Mouse (Mus musculus): ENCODE measurements at regions not wholly inside any gene's neighbourhood (a gene's known extent, or its start where the extent isn't known, plus 50 kb on each side); places are given as distances from the start of the nearest gene placed in this dataset.
"Not testable (repeated sequence)": the region's sequence is repeated elsewhere in the genome, so short reads cannot be mapped to it uniquely, and the experiment has no call there.

GRCm38 (mm10) chr8:57052661-57053060 lies 268.1 kb upstream of the Hand2 start:
- 78% methylated on average over 4 of the region's 4 CpGs for WGBS
- Histone ChIP-seq H3K27me3 (replicated peaks) (no peaks in the 10 kb centered on the region), H3K4me3 (no peak overlapping the region), H3K9me3 (no peaks in the 10 kb centered on the region; the same call in 1 of the 2 replicates), H3K4me2 (no peak overlapping the region), H3K36me3 (no peaks in the 10 kb centered on the region), H3K27ac (replicated peaks) (no peak overlapping the region), H3K9ac (no peak overlapping the region), H3K4me1 (no peaks in the 10 kb centered on the region)
- no peak for ATAC-seq (ENCODE audit: extremely low read depth, insufficient number of reproducible peaks, low FRiP score, low TSS enrichment)

GRCm38 (mm10) chr8:57076995-57077394 lies 243.8 kb upstream of the Hand2 start:
- H3K27me3 ChIP-seq (replicated peaks), result no peaks in the 10 kb centered on the region
- WGBS, result 86% methylated on average over 8 of the region's 8 CpGs
- H3K9me3 ChIP-seq, result no peaks in the 10 kb centered on the region
- no peak overlapping the region for H3K27ac ChIP-seq (replicated peaks)
- no peak overlapping the region for H3K4me2 ChIP-seq
- H3K4me1 ChIP-seq, result no peaks in the 10 kb centered on the region
- no peak for ATAC-seq (ENCODE audit: extremely low read depth, insufficient number of reproducible peaks, low FRiP score, low TSS enrichment)
- no peak overlapping the region for H3K4me3 ChIP-seq
- H3K36me3 ChIP-seq, result no peaks in the 10 kb centered on the region
- no peak overlapping the region for H3K9ac ChIP-seq

DNA sequence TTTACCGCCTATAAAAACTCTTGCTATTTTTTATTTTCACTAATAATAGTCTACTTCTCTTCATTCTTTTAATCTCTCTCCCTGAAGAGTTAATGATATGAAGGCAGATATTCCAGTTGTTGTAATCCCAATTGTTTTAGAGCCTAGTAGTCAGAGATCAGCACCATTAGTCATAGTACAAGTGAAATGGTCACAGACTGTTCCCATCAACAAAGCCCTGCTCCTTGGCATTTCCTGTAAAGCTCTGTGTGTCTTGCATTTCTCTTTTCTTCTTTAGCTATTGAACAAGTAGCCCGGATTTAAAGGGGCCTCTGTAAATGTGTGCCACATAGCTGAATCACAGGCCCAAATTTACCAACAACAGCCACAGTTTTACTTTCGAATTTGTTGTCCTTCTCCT lies 234.0 kb upstream of the Hand2 start:
- no peaks in the 10 kb centered on the region for H3K36me3 ChIP-seq
- no peak overlapping the region for H3K4me2 ChIP-seq

DNA sequence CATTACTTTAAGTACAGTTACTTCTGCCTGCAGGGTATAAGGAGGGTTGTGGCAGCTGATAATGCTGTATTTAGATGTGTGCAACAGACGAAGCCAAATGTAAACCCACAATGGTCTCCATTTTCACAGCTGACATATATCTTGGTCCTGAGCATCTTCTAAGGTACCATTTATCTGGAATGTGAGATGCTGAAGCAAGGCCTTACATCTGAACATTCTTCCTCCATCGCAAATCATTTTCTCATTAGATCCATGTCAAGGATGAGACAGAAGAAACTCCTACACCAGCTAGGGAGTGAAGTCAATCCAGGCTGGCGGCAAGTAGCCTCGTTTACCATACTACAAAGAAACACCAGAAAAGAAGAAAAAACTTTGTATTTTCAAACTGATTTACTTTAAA lies 228.4 kb upstream of the Hand2 start:
- no peak overlapping the region for H3K9ac ChIP-seq
- H3K4me2 ChIP-seq, result no peak overlapping the region
- H3K27me3 ChIP-seq (replicated peaks), result no peaks in the 10 kb centered on the region
- H3K36me3 ChIP-seq, result no peaks in the 10 kb centered on the region
- H3K4me3 ChIP-seq, result no peak overlapping the region
- WGBS, result 80% methylated on average over 4 of the region's 4 CpGs
- no peak for ATAC-seq (ENCODE audit: extremely low read depth, insufficient number of reproducible peaks, low FRiP score, low TSS enrichment)
- no peak overlapping the region for H3K27ac ChIP-seq (replicated peaks)
- H3K9me3 ChIP-seq, result no peaks in the 10 kb centered on the region
- no peaks in the 10 kb centered on the region for H3K4me1 ChIP-seq

More for the DNA sequence above, 234.0 kb upstream of the Hand2 start:
- Histone ChIP-seq H3K27me3 (replicated peaks) (no peaks in the 10 kb centered on the region), H3K9ac (no peak overlapping the region), H3K4me1 (no peaks in the 10 kb centered on the region), H3K9me3 (no peaks in the 10 kb centered on the region), H3K4me3 (no peak overlapping the region), H3K27ac (replicated peaks) (no peak overlapping the region)
- 71% methylated on average over 3 of the region's 3 CpGs for WGBS
- ATAC-seq (ENCODE audit: extremely low read depth, insufficient number of reproducible peaks, low FRiP score, low TSS enrichment), result no peak

DNA sequence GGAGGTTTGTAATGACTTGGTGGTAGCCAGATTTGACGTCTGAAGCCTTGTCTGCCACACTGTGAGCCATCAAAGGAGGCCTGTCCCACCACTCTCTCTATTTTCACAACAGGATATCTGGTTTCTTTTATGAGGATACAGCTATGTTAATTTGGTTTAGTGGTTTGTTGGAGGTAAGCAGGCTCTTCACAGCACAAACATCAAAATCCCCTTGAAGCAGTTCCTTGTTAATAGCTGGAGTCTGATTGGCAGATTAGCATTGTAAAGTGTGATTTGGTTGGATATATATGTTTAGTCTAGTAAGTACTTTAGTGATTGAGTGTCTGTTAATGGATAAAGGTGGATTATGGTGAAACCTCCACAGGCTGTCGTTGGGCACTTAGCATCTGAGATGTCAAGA lies 225.6 kb upstream of the Hand2 start:
- no peaks in the 10 kb centered on the region for H3K27me3 ChIP-seq (replicated peaks)
- H3K36me3 ChIP-seq, result no peaks in the 10 kb centered on the region
- H3K9me3 ChIP-seq, result no peaks in the 10 kb centered on the region
- no peaks in the 10 kb centered on the region for H3K4me1 ChIP-seq
- no peak overlapping the region for H3K27ac ChIP-seq (replicated peaks)
- no peak overlapping the region for H3K4me3 ChIP-seq
- no peak overlapping the region for H3K9ac ChIP-seq
- WGBS, result 53% methylated on average over 2 of the region's 2 CpGs
- no peak for ATAC-seq (ENCODE audit: extremely low read depth, insufficient number of reproducible peaks, low FRiP score, low TSS enrichment)
- no peak overlapping the region for H3K4me2 ChIP-seq

- 37% methylated on average over 3 of the region's 6 CpGs for WGBS
- ATAC-seq (ENCODE audit: extremely low read depth, insufficient number of reproducible peaks, low FRiP score, low TSS enrichment), result peak; percentile 61
- H3K4me1 ChIP-seq; H3K9ac ChIP-seq; H3K27me3 ChIP-seq (replicated peaks); H3K4me3 ChIP-seq; H3K9me3 ChIP-seq; H3K4me2 ChIP-seq; H3K36me3 ChIP-seq: not testable (repeated sequence)
- peak overlapping the region; percentile 68; the same call in 1 of the 2 replicates for H3K27ac ChIP-seq (replicated peaks)
Observed at GRCm38 (mm10) chr8:57110765-57111402, 209.9 kb upstream of the Hand2 start.

DNA sequence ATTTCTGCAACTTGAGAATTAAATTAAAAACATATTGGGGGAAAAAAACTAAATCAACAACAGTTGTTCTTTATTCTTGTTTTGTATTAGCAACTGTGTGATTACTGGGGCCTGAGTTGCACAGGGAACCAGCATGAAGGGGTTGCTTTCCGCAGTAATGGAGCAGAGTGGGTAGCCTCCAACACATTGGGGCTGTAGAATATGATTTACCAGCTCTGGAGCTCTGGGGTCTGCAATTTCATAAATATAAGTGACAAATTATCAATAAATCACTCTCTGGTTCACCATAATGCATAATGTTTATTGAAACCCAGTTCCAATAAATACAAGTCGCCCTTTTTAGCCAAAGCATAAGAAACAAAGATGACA lies 209.4 kb upstream of the Hand2 start:
- 54% methylated on average over 2 of the region's 2 CpGs for WGBS
- Histone ChIP-seq H3K4me1 (peaks cover 10% of the 10 kb centered on the region), H3K27me3 (replicated peaks) (no peaks in the 10 kb centered on the region), H3K9me3 (peaks cover 8% of the 10 kb centered on the region), H3K36me3 (no peaks in the 10 kb centered on the region), H3K9ac (no peak overlapping the region), H3K4me2 (no peak overlapping the region), H3K27ac (replicated peaks) (peak overlapping the region; percentile 68), H3K4me3 (no peak overlapping the region)
- ATAC-seq (ENCODE audit: extremely low read depth, insufficient number of reproducible peaks, low FRiP score, low TSS enrichment), result no peak

DNA sequence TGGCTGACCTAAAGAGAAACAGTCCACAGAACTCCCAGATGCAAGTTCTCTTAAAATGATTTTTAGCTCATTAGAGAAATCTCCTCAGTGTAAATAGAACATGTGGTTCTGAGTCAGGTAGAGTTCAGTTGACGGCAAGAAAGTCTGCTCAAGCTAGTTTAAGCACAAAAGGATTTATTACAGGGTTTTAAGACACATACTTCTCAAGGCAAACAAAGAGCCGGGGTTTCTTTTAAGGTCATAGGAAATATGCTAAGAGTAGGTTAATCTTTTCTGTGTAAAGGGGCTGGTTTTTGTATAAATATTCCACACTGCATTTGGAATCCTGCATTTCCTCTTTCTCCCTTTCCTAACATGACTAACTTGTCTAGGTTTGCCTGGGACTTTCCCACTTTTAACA lies 206.9 kb upstream of the Hand2 start:
- H3K9ac ChIP-seq, result no peak overlapping the region
- H3K36me3 ChIP-seq, result no peaks in the 10 kb centered on the region
- peaks cover 8% of the 10 kb centered on the region for H3K9me3 ChIP-seq
- no peak for ATAC-seq (ENCODE audit: extremely low read depth, insufficient number of reproducible peaks, low FRiP score, low TSS enrichment)
- H3K4me2 ChIP-seq, result no peak overlapping the region
- H3K4me3 ChIP-seq, result no peak overlapping the region
- H3K4me1 ChIP-seq, result peaks cover 10% of the 10 kb centered on the region
- no peaks in the 10 kb centered on the region for H3K27me3 ChIP-seq (replicated peaks)
- WGBS, result 80% methylated on average over 2 of the region's 2 CpGs
- H3K27ac ChIP-seq (replicated peaks), result no peak overlapping the region

- Histone ChIP-seq H3K9ac (no peak overlapping the region), H3K27ac (replicated peaks) (no peak overlapping the region; the same call in 1 of the 2 replicates), H3K4me1 (peaks cover 10% of the 10 kb centered on the region), H3K4me3 (no peak overlapping the region), H3K9me3 (peaks cover 8% of the 10 kb centered on the region), H3K27me3 (replicated peaks) (no peaks in the 10 kb centered on the region), H3K36me3 (no peaks in the 10 kb centered on the region), H3K4me2 (no peak overlapping the region)
- ATAC-seq (ENCODE audit: extremely low read depth, insufficient number of reproducible peaks, low FRiP score, low TSS enrichment), result no peak
- WGBS, result 89% methylated on average over 2 of the region's 2 CpGs
Observed at GRCm38 (mm10) chr8:57115303-57115702, 205.5 kb upstream of the Hand2 start.

DNA sequence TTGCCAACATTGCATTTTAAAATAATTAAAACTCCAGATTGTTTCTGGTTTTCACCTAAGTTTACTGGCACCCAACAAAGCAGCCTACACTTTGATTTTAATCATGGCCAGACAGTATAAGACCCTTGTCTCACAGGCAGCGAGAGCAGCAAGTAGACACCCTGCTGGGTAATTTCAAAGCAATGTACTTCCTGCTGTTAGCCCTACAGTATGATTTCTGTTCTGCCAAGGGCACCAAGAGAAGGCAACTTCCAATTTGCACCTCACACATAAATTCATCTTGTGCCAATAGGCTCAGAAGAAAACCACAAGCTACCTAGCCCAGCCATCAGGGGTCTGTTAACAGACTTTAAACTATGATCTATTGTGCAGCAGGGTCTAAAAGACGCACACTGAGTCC lies 186.7 kb upstream of the Hand2 start:
- 47% methylated on average over 2 of the region's 2 CpGs for whole genome bisulfite sequencing
- Histone ChIP-seq H3K27me3 (replicated peaks) (no peaks in the 10 kb centered on the region), H3K27ac (replicated peaks) (peak overlapping the region; percentile 53), H3K36me3 (no peaks in the 10 kb centered on the region), H3K4me1 (peaks cover 10% of the 10 kb centered on the region), H3K4me2 (no peak overlapping the region), H3K9me3 (no peaks in the 10 kb centered on the region), H3K9ac (no peak overlapping the region), H3K4me3 (no peak overlapping the region)
- ATAC-seq (ENCODE audit: extremely low read depth, insufficient number of reproducible peaks, low FRiP score, low TSS enrichment), result no peak

GRCm38 (mm10) chr8:57134726-57135125 lies 186.1 kb upstream of the Hand2 start:
- Histone ChIP-seq H3K27ac (replicated peaks) (peak overlapping the region; percentile 56; the same call in 1 of the 2 replicates), H3K36me3 (no peaks in the 10 kb centered on the region), H3K4me2 (peak overlapping the region; percentile 30), H3K4me3 (no peak overlapping the region), H3K27me3 (replicated peaks) (no peaks in the 10 kb centered on the region), H3K4me1 (peaks cover 10% of the 10 kb centered on the region), H3K9ac (no peak overlapping the region), H3K9me3 (no peaks in the 10 kb centered on the region)
- no peak for ATAC-seq (ENCODE audit: extremely low read depth, insufficient number of reproducible peaks, low FRiP score, low TSS enrichment)
- WGBS, result 34% methylated on average over 5 of the region's 5 CpGs

GRCm38 (mm10) chr8:57148036-57148435 lies 172.7 kb upstream of the Hand2 start:
- Histone ChIP-seq H3K9ac (no peak overlapping the region), H3K4me3 (no peak overlapping the region), H3K4me1 (no peaks in the 10 kb centered on the region), H3K9me3 (no peaks in the 10 kb centered on the region), H3K4me2 (no peak overlapping the region), H3K36me3 (no peaks in the 10 kb centered on the region), H3K27me3 (replicated peaks) (no peaks in the 10 kb centered on the region), H3K27ac (replicated peaks) (no peak overlapping the region)
- ATAC-seq (ENCODE audit: extremely low read depth, insufficient number of reproducible peaks, low FRiP score, low TSS enrichment), result no peak
- 65% methylated on average over 5 of the region's 5 CpGs for WGBS
